Mouse (Mus musculus) cerebellum, adult 2 months (tissue): ENCODE data around the gene Rnf113a2.

Experiments
- CTCF ChIP-seq: fragments of 200-500 bp; IDR thresholded peaks from 2 replicates; pipeline ENCODE4 v1.5.1; 2011; ENCODE audit warnings: low read depth, mild to moderate bottlenecking, control low read depth, low read length, moderate library complexity, borderline replicate concordance; ENCODE audit not compliant: insufficient read depth
- POLR2A ChIP-seq: fragments of 200-500 bp; IDR thresholded peaks from 2 replicates; pipeline ENCODE4 v1.6.1; 2011; ENCODE audit warnings: low read length, control low read depth, borderline replicate concordance; ENCODE audit not compliant: insufficient read depth

- TF ChIP-seq CTCF (no peak), POLR2A (no peak)
Measured at GRCm38 (mm10) chr12:84456911-84457310, 39.9 kb downstream of the Rnf113a2 start.
